Mouse (Mus musculus): ENCODE measurements at regions not wholly inside any gene's neighbourhood (a gene's known extent, or its start where the extent isn't known, plus 50 kb on each side); places are given as distances from the start of the nearest gene placed in this dataset.

DNA sequence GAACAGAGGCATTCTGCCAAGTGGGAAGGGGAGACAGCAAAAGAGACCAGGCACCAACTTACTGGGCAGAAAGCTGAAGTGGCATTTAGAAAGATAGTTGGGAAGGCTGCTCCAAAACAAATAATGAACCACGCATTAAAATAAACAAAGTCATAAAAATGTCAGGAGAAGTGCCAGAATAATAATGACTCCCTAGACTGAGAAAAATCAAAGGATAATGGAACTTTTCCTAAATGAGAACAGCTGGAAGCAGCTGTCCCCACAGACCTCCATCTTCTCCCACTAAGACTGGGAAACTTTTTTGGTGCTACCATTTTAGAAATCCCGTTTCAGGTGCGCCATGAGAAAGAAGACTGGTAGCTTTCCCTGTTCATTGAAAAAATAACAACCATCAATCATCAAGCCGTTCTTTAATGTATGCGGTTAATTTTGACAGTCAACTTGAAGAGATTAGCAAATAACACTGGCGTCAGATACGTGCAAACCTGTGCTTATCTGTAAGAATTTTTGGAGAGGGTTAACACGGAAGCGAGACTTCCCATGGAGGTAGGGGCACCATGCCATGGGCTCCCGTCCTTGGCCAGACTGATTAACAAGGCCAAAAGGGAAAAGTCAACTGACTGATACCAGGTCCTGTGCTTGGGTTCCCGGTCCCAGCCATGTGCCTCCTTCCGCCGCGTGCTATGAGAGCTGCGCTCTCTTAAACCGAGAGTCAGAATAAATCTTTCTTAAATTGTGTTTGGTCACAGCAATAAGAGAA lies 286.1 kb upstream of the Id4 start:
- DNase-seq (ENCODE audit: low spot score), result no peak

GRCm38 (mm10) chr13:47998495-47998894 lies 262.5 kb upstream of the Id4 start:
- no peak for DNase-seq (ENCODE audit: low spot score)

DNA sequence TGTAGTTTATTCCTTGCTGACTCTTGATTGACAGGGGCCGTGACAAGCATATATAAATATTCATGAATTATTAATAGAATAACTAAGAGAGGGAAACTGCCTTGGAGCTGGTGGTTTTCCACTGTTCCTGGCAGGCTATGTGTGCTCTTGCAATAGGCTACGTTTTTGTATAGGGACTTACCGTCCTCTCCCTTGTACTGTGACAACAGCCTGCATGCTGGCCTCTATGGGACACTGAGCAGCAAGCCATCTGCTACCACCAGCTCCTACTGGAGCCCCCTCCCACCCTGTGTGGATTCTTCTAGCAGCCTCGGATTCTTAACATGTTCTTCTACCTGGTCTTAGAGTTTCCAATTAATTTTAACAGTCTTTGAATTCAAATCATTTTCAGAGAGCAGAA lies 261.6 kb upstream of the Id4 start:
- no peak for DNase-seq (ENCODE audit: low spot score)

DNA sequence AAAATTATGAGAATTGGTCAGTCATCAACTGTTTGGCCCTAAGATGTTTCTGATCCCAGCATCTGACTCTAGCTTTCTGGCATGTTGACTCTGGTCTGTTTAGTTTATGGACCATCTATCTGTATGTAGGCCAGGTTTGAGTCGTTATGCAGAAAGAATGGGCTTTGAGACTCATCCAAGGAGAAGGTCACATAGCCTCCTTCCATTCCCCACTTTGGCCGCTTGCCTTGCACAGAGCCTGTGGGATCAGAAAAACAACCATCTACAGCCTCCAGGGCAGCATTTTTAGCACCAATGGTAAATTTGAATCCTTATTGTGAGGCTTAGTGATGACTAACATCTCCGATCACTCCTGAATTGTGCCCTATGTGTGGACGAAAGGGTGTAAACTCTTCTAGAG lies 257.9 kb upstream of the Id4 start:
- DNase-seq (ENCODE audit: low spot score), result no peak

- peak; percentile 2 for DNase-seq (ENCODE audit: low spot score)
Observed at GRCm38 (mm10) chr13:48013336-48013750, 247.7 kb upstream of the Id4 start.

GRCm38 (mm10) chr13:48015296-48015695 lies 245.7 kb upstream of the Id4 start:
- no peak for DNase-seq (ENCODE audit: low spot score)

GRCm38 (mm10) chr13:48016051-48016450 lies 245.0 kb upstream of the Id4 start:
- no peak for DNase-seq (ENCODE audit: low spot score)

DNA sequence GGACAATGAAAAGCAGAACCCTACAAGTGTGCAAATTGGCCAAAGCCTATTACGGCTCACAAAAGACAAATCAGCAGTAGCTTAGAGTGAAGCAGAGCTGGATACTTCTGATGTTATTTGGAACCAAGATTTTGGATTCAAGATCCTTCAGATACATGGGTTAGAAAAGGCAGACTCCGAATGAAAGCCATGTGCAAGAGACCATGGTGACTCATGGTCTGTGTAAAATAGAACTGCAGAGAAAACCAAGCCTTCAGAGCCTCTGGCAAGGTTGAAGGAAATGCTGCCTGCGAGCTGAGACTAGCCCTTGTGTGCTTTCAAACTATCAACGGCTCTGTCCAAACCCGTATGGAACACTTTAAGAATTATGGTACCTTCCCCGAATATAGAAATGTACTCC lies 244.4 kb upstream of the Id4 start:
- DNase-seq (ENCODE audit: low spot score), result no peak

- no peak for DNase-seq (ENCODE audit: low spot score)
Observed at GRCm38 (mm10) chr13:48017649-48018048, 243.4 kb upstream of the Id4 start.

- no peak for DNase-seq (ENCODE audit: low spot score)
Observed at GRCm38 (mm10) chr13:48018606-48019005, 242.4 kb upstream of the Id4 start.

DNA sequence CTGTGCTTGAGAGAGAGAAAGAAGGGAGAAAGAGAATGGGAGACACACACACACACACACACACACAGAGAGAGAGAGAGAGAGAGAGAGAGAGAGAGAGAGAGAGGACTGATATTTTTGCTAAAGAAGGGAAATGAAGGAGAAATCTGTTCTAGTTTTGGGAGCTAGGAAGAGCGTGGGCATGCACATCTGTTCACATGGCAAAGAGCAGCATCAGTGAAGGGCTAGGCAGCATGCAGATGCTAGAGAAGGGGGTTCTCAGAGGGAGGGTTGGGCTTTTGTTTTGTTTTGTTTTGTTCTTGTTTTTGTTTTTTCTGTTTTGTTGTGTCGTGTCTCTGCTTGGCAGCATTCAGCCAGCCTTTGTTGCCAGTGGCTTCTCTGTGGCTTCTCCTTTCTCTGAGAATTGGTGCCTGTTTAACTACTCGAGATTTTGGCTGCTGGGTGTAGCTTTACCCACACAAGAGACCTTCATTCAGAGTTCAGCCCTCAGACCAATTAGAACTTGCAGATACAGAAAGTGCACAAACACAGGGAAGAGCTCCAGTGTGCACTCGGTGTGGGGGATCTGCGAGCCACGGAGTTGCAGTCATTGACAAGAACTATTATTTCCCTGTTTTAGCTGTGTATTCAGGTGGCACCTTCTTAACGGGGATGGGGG lies 237.9 kb upstream of the Id4 start:
- no peak for DNase-seq (ENCODE audit: low spot score)

DNA sequence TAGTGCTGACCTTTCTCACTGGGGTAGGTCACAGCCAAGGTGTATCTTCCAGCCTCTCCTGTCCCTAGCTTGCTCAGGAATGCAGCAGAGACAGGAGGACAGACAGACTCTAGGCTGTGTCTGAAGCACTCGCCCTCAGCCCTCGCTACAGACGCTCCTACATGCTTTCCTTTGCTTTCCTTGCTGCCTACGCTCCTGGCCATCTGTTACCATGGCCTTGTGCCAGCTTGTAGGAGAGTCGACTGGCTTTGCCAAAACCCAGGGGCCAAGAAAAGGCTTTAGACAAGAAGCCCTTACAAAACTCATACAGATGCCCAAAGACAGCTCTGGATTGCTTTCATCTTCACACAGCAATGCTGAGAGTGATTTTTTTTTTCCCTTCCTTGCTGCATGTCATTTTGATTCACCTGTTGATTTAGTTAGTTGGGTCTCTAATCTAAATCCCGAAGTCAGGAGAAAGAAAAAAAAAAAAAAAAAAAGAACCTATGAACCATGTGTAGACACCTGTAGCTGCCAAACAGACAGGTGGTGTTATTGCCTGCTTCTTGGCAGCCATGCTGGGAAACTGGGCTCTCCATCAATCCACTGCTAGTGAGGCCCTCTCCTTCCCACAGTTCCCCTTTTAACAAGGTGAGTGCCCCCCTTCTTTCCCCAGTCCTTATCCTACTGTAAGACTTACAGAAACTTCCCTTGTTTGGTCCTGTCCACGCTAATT lies 233.1 kb upstream of the Id4 start:
- no peak for DNase-seq (ENCODE audit: low spot score)

DNA sequence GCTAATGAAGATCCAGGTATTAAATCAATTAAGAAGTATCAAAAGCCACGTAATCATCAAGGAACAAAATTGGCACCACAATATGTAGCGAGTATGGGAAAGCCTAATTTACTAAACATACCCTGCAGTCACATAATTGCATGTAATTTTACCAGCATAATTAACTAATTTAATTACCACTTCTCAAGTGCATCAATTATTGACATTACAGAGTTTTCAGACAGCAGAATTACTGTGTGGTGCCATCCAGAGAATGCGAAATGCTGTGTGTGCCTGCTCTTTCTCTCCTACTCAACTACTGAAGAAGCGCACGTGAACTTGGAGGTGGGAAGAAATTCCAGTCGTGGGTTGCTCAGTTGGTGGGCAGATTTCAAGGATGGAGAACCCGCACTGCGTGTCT lies 229.5 kb upstream of the Id4 start:
- DNase-seq (ENCODE audit: low spot score), result no peak

DNA sequence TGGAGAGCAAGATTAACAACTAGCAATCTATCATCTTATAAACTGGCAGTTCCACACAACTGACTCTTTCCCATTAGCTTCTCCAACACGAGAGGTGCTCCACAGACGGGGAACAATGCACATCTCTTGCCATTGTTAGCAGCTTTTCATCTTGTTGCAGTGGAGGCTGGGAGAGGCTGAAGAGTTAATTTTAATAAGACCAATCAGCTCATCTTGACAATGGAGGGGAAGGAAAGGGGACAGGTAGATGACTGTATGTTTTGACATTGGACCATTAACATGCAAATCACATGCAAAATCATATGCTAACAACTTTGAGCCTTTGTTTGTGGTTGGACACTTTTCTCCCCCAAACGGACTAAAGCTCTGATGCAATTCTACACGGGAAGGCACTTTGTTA lies 218.9 kb upstream of the Id4 start:
- no peak for DNase-seq (ENCODE audit: low spot score)

DNA sequence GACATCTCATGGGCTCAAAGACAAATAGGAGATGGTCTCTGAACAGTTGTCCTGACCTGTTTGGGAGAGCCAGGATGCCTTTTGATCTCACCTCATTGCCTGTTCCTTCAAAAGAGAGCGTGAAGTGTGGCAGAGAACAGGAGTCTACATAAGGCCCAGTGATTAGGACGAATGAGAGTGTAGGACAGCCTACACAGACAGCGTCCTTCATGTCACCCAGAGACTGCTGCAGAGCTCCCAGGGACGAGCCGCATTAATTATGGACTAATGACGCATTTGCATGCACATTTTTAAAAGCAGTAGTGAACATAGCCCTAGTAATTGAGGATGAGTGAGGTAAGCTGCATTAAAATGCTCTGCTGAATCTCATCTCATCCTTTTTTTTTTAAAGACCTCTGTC lies 218.5 kb upstream of the Id4 start:
- no peak for DNase-seq (ENCODE audit: low spot score)

GRCm38 (mm10) chr13:48046201-48046750 lies 214.8 kb upstream of the Id4 start:
- DNase-seq (ENCODE audit: low spot score), result no peak

DNA sequence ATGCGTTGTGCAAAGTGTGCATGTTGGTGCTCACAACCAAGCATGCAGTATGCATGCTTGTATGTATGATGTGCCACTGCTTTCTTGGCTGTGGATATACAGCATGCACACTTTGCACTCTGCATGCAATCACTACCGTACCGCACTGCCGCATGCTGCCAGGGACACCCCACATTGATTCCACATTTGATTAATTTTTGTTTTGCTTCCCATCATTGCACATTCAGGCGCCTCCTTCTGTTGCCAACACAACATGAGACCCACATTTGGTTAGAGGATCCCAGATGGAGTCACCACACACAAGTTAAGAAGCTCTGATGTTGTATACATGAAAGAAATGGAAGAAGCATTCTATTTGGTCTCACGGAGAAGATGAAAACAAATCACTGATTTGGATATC lies 211.2 kb upstream of the Id4 start:
- DNase-seq (ENCODE audit: low spot score), result no peak

GRCm38 (mm10) chr13:48074630-48075029 lies 186.4 kb upstream of the Id4 start:
- DNase-seq (ENCODE audit: low spot score), result no peak

- DNase-seq (ENCODE audit: low spot score), result peak; percentile 12
Observed at GRCm38 (mm10) chr13:48075315-48075714, 185.7 kb upstream of the Id4 start.

DNA sequence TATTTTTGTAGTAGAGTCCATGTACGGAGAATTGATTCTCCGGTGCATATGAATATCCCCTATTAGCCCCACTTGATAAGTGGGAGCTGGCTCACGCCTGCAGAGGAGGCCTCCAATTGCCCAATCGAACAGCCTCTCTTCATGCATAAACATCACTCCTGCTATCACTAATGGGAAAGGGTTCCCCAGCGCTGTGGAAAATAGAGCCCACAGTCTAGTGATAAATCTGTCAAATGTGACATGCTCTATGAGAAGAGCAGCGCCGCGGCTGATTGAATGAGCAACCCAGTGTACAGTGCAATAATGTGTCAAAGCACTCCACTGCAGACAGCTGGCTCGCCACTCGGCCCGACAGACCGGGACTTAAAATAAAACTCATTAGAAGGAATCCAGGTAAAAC lies 182.8 kb upstream of the Id4 start:
- DNase-seq (ENCODE audit: low spot score), result no peak

DNA sequence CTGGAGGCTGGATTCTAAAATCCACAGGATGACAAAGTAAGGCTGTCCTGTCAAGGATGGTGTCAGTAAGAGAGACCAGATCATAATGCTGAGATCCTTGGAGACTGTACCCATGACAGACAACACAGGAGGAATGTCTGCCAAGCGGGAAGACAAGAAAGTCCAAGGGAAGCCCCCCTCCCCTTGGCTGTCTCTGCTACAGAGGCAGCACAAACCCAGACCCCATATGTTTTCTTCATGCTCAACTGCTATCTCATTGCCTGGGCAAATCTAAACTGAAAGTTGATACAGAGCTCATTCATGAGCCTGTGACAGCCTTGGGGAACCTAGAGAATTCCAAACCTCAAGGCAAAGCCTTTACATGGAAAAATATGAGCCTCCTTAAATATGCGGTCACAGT lies 177.7 kb upstream of the Id4 start:
- DNase-seq (ENCODE audit: low spot score), result no peak

DNA sequence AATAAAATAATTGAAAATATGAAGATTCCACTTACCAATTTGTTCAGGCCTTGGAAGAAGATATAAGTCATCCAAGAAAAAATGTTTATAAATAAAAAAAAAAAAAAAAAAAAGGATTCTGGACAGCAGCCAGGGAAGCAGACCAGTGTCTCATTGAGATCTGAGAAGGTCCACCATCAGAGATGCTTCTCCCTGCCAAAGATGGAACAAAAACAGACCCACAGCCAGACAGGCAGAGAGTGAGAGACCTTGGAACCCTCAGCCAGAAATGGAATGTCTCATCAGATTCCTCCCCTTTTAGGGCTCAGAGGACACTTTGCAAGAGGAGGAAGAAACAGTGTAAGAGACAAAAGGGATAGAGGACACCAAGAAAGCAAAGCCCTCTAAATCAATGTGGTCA lies 177.2 kb upstream of the Id4 start:
- DNase-seq (ENCODE audit: low spot score), result no peak

Measured in yolk sac, embryonic 10.5 days (tissue).